Mouse (Mus musculus) embryonic fibroblast, embryonic 13.5 days (primary cell): ENCODE data around the gene Slc20a1.

Experiments
- CTCF ChIP-seq: IDR thresholded peaks from 2 replicates; pipeline ENCODE4 v1.5.1; 2011; ENCODE audit warnings: mild to moderate bottlenecking, control low read depth, low read length, moderate library complexity, borderline replicate concordance; ENCODE audit not compliant: insufficient read depth
- POLR2A ChIP-seq: IDR thresholded peaks from 2 replicates; pipeline ENCODE4 v1.6.1; 2011; ENCODE audit warnings: low read depth, mild to moderate bottlenecking, control low read depth, low read length, moderate library complexity

DNA sequence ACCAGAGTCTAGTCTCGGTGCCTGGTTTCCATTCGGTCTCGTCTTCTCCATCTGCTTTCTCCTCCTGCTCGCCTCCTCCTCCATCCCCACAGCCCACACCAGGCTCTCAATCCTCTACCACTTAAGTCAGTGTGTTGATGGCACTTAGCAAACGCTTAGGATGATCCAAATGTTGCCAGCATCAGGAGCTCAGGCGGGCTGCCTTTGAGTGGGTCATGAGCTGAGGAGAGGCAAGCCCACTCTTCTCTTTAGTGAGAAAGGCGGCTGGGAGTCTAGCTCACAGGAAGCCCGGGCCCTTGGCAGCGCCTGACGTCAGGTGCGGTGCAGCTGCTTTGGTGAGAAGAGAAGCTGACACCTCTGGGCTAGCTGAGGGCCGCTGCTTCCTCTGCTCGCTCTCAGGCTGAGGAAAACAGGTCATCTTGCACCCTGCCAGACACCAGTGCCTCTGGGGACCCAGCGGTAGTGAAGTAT, 15.0 kb upstream of the Slc20a1 start:
- TF ChIP-seq POLR2A (no peak), CTCF (no peak)
